Mouse (Mus musculus): ENCODE data around the gene Kcnk6.
"Not testable (repeated sequence)": the region's sequence is repeated elsewhere in the genome, so short reads cannot be mapped to it uniquely, and the experiment has no call there.

Gene Kcnk6

DNA sequence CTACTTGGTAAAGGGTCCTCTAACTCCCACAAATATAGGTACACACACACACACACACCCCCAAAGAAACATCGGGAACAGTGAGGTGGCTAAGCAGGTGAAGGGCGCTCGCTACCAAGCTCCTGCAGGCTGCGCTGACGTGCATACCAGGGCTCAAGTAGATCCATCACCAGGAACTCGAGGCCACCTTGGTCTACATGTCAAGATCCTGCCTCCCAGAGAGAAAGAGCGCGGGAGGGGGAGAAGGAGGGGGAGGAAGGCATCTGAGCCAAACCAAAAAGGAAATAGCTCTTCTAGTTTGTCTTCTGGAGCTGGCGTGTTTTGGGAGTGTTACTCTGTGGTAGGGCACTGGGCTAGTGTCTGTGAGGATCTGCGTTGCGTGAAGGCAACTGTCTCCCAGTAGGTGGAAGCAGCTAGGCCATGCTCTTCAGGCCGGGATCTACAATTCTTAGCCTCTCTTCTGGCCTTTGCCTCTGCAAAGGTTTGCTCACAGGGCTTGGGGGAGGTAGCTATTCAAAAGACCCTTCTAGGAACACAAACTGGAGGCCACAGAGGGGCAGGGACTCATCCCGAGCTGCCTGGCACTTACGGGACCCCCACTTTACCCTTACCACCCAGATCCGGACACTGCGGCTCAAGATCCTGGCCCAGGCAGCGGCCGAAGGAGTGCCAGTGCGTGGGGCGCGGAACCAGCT lies 14.5 kb upstream of the Kcnk6 start:
- no peak for DNase-seq (ENCODE audit: low read depth)

DNA sequence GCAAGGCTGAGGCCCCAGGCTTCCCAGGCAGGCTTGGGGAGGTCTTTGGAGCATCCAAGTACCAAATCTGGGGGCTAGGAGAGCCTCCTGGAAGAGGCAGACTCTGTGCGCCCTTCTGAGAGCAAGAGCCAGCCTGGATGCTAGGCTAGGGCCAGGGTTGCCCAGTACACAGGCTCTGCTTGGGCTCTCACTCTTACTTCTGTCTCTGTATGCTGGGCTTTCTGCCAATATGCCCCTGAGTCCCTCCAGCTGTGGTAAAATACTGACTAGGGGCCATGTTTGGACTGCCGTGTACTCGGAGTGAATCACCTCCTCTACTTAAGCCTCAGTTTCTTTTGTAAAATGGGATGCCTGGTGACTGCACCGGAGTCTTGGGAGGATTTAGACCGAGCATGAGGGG lies 13.7 kb upstream of the Kcnk6 start:
- no peak for DNase-seq (ENCODE audit: low read depth)

DNA sequence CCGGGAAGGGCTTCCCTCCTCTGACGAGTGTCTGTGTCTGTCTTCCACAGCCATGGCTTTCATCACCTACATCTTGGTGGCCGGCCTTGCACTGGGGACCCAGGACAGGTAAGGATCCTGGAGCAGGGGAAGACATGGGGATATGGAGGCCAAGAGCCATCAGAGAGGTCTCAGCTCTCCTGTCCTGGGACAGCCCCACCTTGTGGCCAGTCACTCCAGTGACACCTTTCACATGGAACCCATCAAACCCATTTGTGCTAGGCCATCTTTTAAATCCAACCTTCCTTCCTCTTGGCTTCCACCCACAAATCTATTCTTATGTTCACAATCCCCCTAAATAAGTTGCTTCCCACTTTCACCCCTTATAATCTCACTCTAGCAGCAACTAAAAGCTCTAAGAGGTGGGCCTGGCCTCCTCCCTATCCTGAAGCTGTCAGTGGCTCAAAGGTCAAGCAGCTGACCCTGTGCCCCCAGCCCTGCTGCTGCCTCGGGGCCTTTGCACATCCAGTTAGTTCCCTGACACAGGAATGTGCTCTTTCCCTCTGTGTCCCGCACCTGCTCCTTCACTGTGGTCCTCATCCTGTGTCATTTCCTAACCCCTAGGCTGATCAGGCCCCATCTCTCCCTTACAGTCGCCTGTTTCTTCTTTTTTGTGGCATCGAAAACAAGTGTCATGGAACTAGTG lies 12.6 kb upstream of the Kcnk6 start:
- peak; percentile 57 for DNase-seq (ENCODE audit: low read depth)

DNA sequence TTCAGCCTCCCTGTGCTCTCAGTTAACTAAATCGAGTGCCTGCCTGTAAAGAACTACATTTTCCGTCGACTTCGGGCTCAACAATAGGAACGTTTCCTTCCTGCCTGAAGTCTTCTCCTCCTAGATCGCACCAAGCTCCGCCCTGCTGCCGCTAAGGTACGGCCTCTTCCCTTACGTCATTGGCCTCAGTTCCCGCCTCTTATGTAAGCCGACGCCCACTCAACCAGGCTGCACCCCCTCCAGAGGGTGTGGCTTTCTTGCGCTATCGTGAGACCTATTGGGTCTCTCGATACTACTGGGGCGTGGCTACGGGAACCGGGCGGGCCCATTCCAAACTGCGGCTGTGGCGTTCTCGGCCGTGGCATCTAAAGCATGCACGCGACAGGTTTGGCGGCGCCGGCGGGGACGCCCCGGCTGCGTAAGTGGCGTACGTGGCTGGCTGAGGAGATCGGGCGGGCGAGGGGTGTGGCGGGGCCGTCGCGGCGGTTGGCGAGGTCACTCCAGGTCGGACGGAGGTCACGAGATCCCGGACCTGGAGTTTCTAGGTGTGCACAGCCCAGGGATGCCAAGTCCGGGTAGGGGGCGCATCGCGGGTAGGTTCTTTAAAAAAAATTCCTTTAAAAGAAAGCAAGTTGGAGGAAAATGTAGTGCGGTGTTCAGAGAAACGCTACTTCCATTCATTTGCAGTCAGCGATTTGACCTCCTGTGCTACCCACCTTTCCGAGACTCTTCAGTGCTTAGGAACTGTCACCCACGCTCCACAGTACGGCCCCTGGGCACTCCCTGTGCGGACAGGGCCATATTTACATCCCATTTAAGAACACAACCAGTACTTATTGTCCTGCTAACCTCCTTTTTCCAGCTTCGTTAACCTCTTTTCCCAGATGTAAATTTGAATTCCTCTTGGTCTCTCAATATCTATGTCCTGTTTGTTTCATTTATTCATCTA lies 6.0 kb upstream of the Kcnk6 start, which contains the start of gene Yif1b:
Yif1b (plus strand) TSS at position 311 of the 949 bp plus-strand sequence.
- DNase-seq (ENCODE audit: low read depth), result peak; percentile 100

DNA sequence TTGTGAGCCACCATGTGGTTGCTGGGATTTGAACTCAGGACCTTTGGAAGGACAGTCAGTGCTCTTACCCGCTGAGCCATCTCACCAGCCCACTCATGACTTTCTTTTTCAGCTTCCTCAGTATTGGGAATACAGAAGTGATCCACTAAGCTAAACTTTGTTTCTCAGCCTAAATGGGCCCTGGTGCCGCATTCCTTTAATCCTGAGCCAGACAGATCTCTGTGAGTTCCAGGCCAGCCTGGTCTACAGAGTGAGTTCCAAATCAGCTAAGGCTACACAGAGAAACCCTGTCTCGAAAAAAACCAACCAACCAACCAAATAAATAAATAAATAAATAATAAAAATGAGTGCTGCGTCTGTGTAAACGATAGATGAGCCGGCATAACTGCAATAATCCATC lies 5.3 kb upstream of the Kcnk6 start:
- DNase-seq (ENCODE audit: low read depth), result not testable (repeated sequence)

DNA sequence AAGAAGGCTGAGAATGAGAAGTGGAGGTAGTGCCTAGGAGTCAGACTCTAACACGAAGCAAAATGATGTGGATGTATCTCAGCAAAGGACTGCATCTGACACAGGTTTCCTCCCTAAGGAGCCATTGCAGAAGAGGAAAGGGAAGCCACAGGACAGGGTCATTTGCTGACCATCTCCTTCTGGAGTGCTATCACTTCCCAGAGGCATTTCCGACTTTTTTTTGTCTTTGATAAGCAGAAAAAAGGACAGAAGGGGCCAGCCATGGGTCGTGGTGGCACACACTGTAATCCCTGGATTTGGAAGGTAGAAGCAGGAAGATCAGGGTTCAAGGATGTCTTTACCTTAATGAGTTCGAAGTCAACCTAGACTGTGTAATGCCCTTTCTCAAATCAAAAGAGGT lies 4.3 kb upstream of the Kcnk6 start:
- no peak for DNase-seq (ENCODE audit: low read depth)

DNA sequence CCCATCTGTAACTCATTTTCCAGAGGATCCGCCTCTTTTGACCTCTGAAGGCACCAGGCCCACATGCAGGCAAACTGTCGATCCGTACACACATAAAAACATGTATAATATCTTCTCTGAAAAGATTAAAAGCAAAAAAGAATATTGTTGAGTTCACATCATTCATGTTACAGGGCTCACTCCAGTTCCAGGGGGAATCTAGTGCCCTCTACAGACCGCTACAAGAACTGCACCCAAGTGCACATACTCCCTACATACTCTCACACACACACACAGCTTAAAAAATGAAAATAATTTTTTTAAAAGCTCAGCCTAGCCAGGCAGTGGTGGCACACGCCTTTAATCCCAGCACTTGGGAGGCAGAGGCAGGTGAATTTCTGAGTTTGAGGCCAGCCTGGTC lies 2.3 kb upstream of the Kcnk6 start:
- DNase-seq (ENCODE audit: low read depth), result peak; percentile 53

DNA sequence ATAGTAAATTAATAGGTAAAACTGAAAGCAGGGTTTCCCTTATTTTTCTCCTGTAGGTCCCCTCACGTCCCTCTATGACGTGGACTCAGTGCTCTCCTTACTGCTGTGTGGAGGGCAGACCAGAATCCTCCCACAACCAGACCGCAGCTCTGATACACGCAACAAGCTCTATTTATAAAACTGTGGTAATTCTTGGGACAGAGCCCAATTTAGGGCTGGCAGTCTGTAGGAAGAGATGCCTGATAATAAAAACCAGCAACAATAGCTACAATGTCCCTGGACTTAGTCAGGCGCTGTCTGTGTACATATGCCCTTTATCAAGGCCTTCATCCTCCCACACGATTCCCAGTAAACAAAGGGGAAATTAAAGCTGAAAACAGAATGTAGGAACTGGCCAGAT lies 1.4 kb upstream of the Kcnk6 start:
- DNase-seq (ENCODE audit: low read depth), result peak; percentile 93

DNA sequence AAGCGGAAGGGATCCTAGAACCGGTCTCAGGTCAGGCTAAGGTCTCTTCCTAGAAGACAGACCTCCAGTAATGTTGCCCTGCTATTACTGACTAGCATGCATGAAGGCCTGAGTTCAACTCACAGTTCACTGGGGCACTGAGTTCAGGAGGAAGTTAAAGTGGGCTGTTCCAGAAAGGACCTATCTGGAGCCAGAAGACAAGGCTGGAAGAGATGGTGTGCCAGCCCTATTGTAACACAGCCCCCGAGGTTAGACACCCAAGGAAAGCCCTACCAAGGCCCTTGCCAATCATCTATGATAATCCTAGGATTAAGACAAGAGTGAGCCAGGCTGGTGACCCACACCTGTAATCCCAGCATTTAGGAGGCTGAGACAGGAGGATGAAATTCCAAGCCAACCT lies 798 bp downstream of the Kcnk6 start:
- DNase-seq (ENCODE audit: low read depth), result no peak

DNA sequence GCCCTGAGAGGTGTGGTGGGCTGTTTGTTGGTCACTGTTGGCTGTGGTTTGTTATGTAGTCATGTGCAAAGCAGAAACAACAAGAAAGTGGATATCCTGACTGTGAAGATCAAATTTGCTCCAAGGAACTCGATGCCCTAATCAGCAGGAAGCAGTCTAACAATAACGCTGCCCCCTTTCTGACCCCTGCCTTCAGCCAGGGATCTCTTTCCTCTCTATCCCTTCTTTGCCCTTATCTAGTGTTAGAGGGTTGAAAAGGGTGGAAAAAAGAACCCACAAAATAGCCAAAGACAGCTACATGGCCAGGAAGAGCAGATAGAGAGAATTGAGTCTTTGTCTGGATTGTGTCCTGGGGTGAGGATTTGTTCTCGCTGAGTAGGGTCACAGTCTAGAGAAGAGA lies 1.8 kb downstream of the Kcnk6 start:
- DNase-seq (ENCODE audit: low read depth), result peak; percentile 69

DNA sequence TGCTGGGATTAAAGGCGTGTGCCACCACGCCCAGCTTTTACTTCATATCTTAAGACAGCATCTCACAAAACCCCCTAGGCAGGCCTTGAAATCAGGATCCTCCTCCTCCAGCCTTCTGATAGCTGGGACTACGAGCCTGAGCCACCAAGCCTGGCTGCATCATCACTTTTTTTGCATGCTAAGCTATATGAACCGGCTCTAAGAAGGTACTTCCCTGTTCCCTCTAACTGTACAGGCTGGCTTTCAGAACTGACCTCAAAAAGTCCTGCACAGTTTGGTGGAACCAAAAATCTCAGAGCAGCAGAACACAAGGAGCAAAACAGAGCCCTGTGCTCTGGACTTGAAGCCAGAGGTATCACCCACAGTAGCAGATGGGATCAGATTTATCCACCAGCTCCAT lies 4.1 kb downstream of the Kcnk6 start:
- DNase-seq (ENCODE audit: low read depth), result no peak

DNA sequence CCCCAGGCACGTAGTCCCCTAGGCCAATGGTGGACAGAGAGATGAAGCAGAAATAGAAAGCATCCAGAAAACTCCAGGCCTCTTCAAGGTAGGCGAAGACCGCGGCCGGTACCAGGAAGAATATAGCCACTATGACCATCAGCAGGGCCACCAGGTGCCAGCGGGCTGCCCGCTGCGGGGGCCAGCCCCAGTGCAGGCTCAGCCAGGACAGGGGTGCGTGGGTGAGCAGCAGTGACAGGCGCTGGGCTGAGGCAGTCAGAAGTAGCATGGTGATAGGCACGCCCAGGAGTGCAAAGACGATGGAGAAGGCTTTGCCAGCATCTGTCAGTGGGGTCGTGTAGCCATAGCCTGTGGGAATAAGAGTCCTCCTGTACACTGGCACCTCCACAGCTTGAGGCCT lies 6.8 kb downstream of the Kcnk6 start:
- DNase-seq (ENCODE audit: low read depth), result no peak

DNA sequence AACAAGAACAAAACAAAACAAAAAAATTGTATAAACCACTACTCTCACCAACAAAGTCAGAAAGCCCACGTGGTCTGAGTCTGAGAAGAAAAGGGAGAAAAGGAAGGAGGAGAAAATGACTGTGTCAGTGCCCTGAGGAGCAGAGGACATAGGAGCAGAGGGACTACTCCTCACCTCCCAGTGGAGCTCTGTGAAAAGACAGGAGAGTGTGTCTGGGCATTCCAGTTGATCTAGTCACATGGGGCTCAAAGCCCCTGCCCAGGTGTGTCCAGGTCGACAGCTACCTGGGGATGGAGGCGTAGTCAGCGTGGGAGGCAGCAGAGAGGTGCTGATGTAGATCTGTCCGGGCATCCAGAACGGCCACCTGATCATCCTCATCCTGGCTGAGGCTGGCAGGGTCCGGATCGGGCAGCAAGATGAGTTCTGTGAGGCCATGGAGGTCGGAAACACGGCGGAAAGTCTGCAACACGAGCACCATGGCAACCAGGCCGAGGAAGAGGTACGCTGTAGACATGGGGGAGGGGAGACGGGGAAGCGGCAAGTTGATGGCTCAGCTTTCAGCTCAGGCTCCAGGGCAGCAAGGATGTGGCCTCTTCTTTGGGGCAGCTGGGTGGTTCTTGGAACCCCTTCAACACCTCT lies 7.4 kb downstream of the Kcnk6 start:
- no peak for DNase-seq (ENCODE audit: low read depth)

DNA sequence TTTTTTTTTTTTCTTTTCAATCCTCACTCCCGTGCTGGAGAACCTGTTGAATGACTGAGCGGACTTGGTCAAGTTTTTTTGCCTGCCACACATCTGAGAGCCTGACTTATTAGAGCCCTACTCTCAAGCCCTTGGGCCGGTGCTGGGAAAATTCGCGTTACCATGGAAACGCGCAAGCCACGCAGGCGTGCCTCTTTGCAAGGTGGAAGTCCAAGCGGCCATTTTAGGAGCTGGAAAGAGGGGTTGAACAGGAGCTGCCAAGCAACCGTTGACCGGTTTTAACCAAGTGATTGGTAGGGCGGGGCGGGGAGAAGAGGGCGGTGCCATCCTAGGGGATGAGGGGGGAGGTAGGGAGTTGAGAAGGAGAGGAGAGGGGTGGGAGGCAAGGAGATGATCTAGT lies 17.5 kb downstream of the Kcnk6 start:
- no peak for DNase-seq (ENCODE audit: low read depth)

DNA sequence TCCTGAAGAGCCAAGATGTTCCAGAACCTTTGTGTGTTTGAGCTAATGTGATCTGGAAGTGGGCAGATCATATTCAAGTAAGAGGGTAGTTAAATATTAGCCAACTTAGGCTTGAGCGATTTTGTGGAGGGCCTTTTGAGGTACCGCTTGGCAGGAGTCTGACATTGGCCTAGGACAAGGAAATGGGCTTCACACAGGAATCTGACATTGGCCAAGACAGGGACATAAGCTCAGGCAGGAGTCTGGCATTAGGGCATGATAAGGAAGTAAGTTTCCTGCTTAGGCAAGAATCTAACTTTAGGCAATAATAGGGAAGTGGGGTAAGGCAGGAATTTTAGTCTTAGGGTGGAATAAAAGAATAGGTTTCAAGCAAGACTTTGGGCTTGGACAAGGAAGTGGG lies 18.1 kb downstream of the Kcnk6 start:
- no peak for DNase-seq (ENCODE audit: low read depth)

DNA sequence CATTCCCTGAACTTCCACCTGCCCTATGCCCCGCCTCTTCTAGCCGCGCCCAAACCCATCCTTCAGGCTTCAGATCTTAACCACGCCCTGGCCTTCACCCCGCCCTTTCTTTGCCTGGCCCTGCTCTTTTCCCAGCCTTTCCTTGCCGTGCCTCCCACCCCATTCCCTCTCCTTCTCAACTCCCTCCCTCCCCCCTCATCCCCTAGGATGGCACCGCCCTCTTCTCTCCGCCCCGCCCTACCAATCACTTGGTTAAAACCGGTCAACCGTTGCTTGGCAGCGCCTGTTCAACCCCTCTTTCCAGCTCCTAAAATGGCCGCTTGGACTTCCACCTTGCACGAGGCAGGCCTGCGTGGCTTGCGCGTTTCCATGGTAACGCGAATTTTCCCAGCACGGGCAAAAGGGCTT lies 18.6 kb downstream of the Kcnk6 start, which contains the start of gene Catsperg1:
Catsperg1 (minus strand) TSS at position 361 of the 408 bp plus-strand sequence.
- DNase-seq (ENCODE audit: low read depth), result no peak

DNA sequence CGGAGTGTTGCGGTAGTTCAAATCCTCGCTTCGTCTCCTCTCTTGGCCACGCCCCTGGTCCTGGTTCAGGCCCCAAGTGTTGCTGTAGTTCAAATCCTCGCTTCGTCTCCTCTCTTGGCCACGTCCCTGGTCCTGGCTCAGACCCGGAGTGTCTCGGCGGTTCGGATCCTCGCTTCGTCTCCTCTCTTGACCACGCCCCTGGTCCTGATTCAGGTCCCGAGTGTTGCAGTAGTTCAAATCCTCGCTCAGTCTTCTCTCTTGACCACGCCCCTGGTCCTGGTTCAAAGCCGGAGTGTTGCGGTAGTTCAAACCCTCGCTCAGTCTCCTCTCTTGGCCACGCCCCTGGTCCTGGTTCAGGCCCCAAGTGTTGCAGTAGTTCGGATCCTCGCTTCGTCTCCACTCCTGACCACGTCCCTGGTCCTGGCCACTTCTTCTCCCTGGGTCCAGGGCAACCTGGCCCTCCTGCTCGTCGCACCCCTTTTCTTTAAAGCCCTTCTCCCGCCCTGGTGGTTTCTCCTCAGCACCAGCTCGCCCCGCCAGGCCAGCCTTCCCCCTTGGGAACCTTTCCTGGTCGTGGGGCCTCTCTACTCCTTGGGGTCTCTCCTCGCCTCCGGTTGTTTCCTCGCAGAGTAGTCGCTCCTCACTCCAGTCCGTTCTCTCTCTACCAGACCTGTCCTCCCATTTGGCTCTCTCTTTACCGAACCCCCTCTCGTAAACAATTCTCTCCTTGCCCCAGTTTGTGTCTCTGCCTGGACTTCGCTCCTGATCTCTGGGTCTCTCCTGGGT lies 19.3 kb downstream of the Kcnk6 start:
- not testable (repeated sequence) for DNase-seq (ENCODE audit: low read depth)

DNA sequence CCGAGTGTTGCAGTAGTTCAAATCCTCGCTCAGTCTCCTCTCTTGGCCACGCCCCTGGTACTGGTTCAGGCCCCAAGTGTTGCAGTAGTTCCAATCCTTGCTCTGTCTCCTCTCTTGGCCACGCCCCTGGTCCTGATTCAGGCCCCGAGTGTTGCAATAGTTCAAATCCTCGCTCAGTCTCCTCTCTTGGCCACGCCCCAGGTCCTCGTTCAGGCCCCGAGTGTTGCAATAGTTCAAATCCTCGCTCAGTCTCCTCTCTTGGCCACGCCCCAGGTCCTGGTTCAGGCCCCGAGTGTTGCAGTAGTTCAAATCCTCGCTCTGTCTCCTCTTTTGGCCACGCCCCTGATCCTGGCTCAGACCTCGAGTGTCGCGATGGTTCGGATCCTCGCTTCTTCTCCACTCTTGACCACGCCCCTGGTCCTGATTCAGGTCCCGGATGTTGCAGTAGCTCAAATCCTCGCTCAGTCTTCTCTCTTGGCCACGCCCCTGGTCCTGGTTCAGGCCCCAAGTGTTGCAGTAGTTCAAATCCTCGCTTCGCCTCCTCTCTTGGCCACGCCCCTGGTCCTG lies 20.0 kb downstream of the Kcnk6 start:
- peak; percentile 44 for DNase-seq (ENCODE audit: low read depth)

DNA sequence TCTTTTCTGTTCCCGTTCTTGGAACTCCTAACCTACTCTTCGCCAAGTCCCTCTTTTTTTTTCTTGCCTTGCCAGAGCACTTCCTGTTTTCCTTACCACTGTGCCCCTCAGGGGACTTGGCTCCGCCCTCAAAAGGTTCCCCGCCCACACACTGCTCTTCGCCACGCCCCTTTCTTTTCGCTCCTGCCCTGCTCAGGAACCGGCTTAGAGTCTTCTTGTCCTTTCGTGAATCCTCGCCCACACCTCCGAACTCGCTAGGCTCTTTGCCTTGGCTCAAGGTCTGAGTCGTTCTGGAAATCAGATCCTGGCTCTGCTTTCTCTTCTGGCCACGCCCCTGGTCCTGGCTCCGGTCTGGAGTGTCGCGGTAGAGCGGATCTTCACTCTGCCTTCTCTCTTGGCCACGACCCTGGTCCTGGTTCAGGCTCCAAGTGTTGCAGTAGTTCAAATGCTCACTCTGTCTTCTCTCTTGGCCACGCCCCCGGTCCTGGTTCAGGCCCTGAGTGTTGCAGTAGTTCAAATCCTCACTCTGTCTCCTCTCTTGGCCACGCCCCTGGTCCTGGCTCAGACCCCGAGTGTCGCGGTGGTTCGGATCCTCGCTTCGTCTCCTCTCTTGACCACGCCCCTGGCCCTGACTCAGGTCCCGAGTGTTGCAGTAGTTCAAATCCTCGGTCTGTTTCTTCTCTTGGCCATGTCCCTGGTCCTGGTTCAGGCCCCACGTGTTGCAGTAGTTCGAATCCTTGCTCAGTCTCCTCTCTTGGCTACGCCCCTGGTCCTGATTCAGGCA lies 20.7 kb downstream of the Kcnk6 start:
- DNase-seq (ENCODE audit: low read depth), result peak; percentile 51

DNA sequence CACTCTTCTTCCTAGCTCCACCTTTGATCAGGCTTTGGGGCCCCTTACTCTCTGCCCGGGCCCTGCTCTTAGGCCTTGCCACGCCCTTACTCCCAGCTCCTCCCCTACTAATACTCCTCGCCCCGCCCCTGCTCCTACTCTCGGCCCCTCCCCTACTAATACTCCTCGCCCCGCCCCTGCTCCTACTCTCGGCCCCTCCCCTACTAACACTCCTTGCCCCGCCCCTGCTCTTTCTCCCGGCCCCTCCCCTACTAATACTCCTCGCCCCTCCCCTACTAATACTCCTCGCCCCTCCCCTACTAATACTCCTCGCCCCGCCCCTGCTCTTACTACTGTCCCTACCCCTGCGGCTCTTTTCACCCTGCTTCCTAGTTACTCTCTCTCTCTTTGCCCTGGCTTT lies 21.3 kb downstream of the Kcnk6 start:
- not testable (repeated sequence) for DNase-seq (ENCODE audit: low read depth)

All from 416B (cell line).